Mouse (Mus musculus) heart, embryonic 15.5 days (tissue): ENCODE results near the gene Slc25a34. TPM values are rescaled to one million over a fixed set of nuclear protein-coding genes. Genes with fewer than 3 reads are reported as not detected.
A peak's percentile ranks its signal among the peaks of the same experiment; 100 is the strongest.

ENCODE experiments used
- ATAC-seq: fragments of 200-750 bp; cut with Nextera tagmentation; replicated peaks from 2 replicates; pipeline ENCODE4 v1.8.0; 2017; ENCODE audit warnings: low read depth, moderate TSS enrichment; ENCODE audit not compliant: insufficient number of reproducible peaks, insufficient read depth, low FRiP score
- H3K27ac ChIP-seq: fragments of 300-500 bp; sonication (generic); 2 replicates; pipeline ENCODE4 v1.5.1; 2015; ENCODE audit warnings: mild to moderate bottlenecking, inconsistent platforms
- H3K27me3 ChIP-seq: fragments of 300-500 bp; sonication (generic); 2 replicates; pipeline ENCODE4 v1.6.1; 2015; ENCODE audit warnings: inconsistent platforms
- H3K36me3 ChIP-seq: fragments of 300-500 bp; sonication (generic); 2 replicates; pipeline ENCODE4 v1.6.1; 2015; ENCODE audit warnings: mild to moderate bottlenecking, inconsistent platforms
- H3K4me1 ChIP-seq: fragments of 300-500 bp; sonication (generic); replicated peaks from 2 replicates; pipeline ENCODE4 v1.6.1; 2015; ENCODE audit warnings: inconsistent platforms
- H3K4me2 ChIP-seq: fragments of 300-500 bp; sonication (generic); 2 replicates; pipeline ENCODE4 v1.6.1; 2015; ENCODE audit warnings: inconsistent platforms, mild to moderate bottlenecking, moderate library complexity
- H3K4me3 ChIP-seq: fragments of 300-500 bp; sonication (generic); 2 replicates; pipeline ENCODE4 v1.5.1; 2015; ENCODE audit warnings: mild to moderate bottlenecking, inconsistent platforms
- H3K9ac ChIP-seq: fragments of 300-500 bp; sonication (generic); 2 replicates; pipeline ENCODE4 v1.6.1; 2015; ENCODE audit warnings: mild to moderate bottlenecking, inconsistent platforms
- H3K9me3 ChIP-seq: fragments of 300-500 bp; sonication (generic); replicated peaks from 2 replicates; pipeline ENCODE4 v1.6.1; 2016; ENCODE audit warnings: inconsistent platforms
- WGBS: fragments of 180-500 bp; shearing (Covaris S2); methylation state at CpG from one replicate; pipeline ENCODE4 v1.1.7; 2015; ENCODE audit warnings: mixed read lengths; 5-methylcytosine and 5-hydroxymethylcytosine counted together
- polyA plus RNA-seq: library from polyadenylated mRNA; unstranded; fragments of >200 nt; fragmentation: Nextera tagmentation; extraction: Ambion mirVana; gene quantifications from 2 replicates; pipeline ENCODE4 v1.2.1, GENCODE M21; 2015

Gene Slc25a34
- polyA plus RNA-seq, 1 experiment from 2014 or later: 0.76 TPM

DNA sequence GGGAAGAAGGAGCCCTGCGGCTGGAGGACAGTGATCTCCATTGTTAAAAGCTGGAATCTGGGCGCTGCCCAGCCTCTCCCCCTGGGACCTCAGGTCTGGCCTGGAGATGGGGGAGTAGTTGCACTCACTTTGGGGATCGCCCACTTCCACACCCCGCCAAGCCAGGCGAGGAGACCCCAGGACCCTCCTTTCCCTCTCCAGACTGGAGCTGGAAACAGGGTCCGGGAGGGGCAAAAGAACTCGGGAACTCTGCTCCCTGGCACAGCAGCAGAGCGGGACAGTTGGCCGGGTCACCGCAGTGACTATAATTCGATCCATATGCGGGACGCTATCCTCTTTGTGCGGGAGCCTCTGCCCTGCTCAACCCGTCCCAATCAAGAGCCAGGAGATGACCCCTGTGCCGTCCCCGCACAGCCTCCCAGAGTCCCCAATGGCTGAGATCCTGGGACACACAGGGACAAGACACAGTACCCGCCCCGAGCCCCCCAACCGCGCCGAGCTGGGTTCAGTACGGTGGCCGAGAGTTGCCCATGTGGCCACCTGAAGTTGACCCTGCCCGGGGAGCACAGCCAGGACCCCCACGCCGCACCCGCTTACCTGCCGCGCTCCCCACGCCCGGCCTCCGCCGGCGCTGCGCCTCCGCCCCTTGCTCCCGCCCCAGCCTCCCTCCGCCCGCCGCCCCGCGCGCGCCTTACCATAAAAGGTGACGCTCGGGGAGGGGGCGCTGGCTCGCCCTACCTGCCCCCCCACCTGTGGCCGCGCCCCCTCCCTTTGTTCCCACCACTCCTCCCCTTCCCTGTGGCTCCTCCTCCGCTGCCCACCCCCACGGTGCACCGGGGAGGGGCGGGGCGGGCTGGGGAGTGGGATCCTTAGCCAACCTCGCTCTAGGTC, 24.1 kb downstream of the Slc25a34 start:
- Histone ChIP-seq H3K27ac (peak overlapping the region; percentile 79), H3K4me1 (peaks cover 73% of the 10 kb centered on the region), H3K4me2 (peak overlapping the region; percentile 76), H3K4me3 (peak overlapping the region; percentile 69), H3K9ac (peak overlapping the region; percentile 72), H3K9me3 (no peaks in the 10 kb centered on the region), H3K27me3 (no peaks in the 10 kb centered on the region), H3K36me3 (peaks cover 9% of the 10 kb centered on the region)
- ATAC-seq: no peak
- 3% methylated on average over 52 of the region's 57 CpGs for WGBS

- peak overlapping the region; percentile 69 for H3K4me3 ChIP-seq
- no peak for ATAC-seq
- 2% methylated on average over 9 of the region's 9 CpGs for WGBS
- peak overlapping the region; percentile 79 for H3K27ac ChIP-seq
- peak overlapping the region; percentile 76 for H3K4me2 ChIP-seq
- peaks cover 15% of the 10 kb centered on the region for H3K36me3 ChIP-seq
- peaks cover 67% of the 10 kb centered on the region for H3K4me1 ChIP-seq
- no peaks in the 10 kb centered on the region for H3K9me3 ChIP-seq
- H3K27me3 ChIP-seq: no peaks in the 10 kb centered on the region
- H3K9ac ChIP-seq: peak overlapping the region; percentile 72
Measured at GRCm38 (mm10) chr4:141598894-141599250, 24.7 kb downstream of the Slc25a34 start.

DNA sequence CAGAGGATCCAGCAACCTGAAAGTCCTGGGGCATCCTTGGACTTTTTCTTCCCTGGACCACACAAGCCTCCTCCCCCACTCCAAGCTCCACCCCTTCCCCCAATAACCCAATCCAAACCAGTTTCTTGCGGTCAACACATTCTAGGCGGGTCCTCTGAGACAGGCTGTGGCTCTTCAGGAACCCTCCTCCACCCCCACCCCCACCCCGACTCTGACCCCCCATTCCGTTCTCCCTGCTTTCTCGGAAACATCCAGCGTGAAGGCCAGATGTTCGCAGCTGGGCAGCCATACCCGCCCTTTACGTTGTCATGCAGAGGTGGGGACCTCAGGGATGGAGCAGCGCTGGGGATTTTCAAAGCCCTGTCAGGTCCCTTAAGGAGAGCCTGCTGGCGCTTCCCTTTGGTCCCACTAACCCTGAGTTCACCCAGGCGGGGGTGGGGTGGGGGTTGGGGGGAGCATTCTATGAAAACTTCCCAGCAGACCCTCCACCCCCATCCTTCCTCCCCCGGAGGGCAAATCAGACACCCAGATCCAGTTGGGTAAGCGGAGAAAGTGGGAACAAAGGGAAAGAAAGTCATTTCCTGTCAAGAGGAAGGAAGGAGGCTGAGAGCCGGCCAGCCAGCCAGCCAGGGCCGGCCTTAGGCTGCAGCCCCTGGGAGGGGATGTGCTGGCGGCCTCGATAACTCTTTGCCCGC, 25.3 kb downstream of the Slc25a34 start:
- WGBS: 5% methylated on average over 19 of the region's 19 CpGs
- Histone ChIP-seq H3K9ac (peak overlapping the region; percentile 72), H3K4me1 (peaks cover 63% of the 10 kb centered on the region)

DNA sequence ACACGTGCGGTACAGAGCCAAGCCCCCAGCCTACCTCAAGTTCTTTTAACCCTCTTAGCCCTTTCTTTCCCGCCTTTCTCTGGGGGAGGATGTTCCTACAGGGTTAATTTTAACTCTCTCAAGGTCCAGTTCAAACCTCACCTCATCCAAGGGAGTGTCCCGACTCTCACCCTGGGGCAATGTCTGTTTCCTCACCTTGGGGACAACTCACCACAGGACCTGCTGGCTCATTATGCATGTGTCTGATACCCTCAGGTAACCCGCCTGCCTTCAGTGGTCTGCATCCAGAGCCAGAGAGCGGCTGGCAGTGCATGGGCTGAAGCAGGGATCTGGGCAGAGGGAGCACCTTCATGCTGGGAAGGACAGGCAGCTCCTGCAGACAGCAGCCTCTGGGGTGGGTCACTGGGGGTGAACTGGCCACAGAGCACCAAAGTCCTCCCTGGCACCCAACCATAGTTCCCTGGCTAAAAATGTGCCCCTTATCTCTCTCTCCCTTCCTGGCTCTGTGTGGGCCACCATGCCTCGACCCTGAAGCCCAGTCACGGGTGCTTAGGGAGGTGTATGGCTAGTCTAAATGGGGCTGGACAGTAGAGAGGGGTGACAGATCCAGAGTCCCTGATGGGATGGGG, 26.8 kb downstream of the Slc25a34 start:
- Histone ChIP-seq H3K4me1 (peaks cover 49% of the 10 kb centered on the region), H3K9me3 (no peaks in the 10 kb centered on the region), H3K36me3 (peaks cover 32% of the 10 kb centered on the region), H3K27me3 (no peaks in the 10 kb centered on the region), H3K4me2 (no peak overlapping the region), H3K4me3 (no peak overlapping the region), H3K27ac (no peak overlapping the region), H3K9ac (0 out of 2 replicates have a peak overlapping the region, but pooled peaks have one; percentile 4)
- ATAC-seq: no peak
- 72% methylated on average over 8 of the region's 8 CpGs for WGBS

More for the DNA sequence above, 25.3 kb downstream of the Slc25a34 start:
- ATAC-seq: peak; percentile 40
- H3K27ac ChIP-seq: peak overlapping the region; percentile 79
- H3K4me2 ChIP-seq: peak overlapping the region; percentile 76
- peaks cover 19% of the 10 kb centered on the region for H3K36me3 ChIP-seq
- no peaks in the 10 kb centered on the region for H3K27me3 ChIP-seq
- peak overlapping the region; percentile 69 for H3K4me3 ChIP-seq
- no peaks in the 10 kb centered on the region for H3K9me3 ChIP-seq

DNA sequence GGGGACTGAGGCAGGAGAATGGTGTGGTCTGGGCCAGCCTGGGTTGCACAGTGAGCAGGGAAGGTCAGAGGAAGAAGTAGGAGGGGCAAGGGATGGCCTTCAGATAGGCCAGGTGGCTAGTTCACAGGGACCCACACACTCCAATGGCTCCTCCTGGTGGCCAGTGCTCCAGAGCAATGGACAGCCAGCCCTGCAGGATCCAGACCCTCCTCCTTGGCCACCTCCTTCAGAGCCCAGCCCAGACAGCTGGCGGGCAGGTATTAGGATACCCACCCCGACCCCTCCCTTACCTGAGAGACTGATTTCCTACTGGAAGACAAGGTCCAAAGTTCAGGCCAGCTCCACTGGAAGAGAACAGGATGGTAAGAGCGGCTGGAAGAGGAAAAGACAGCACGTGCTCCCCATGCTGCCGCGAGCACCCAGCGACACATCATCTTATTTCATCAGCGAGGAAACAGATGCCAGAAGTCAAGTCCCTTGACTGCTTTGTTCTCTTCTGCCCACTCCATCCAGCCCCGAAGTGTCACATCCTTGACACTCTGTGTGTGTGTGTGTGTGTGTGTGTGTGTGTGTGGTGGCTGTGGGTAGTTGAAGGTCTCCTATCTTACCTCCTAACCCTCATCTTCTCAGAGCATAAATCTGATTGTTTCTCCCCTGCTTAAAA, 27.9 kb downstream of the Slc25a34 start:
- Histone ChIP-seq H3K27me3 (no peaks in the 10 kb centered on the region), H3K36me3 (peaks cover 37% of the 10 kb centered on the region), H3K9me3 (no peaks in the 10 kb centered on the region), H3K9ac (no peak overlapping the region), H3K4me1 (peaks cover 38% of the 10 kb centered on the region), H3K4me3 (no peak overlapping the region), H3K27ac (no peak overlapping the region), H3K4me2 (no peak overlapping the region)
- WGBS: 78% methylated on average over 9 of the region's 9 CpGs
- no peak for ATAC-seq

- peaks cover 32% of the 10 kb centered on the region for H3K4me1 ChIP-seq
- H3K36me3 ChIP-seq: peaks cover 41% of the 10 kb centered on the region
- ATAC-seq: no peak
- no peak overlapping the region for H3K27ac ChIP-seq
- no peaks in the 10 kb centered on the region for H3K9me3 ChIP-seq
- no peak overlapping the region for H3K4me3 ChIP-seq
- no peak overlapping the region for H3K9ac ChIP-seq
- H3K27me3 ChIP-seq: no peaks in the 10 kb centered on the region
- no peak overlapping the region for H3K4me2 ChIP-seq
- 92% methylated on average over 11 of the region's 11 CpGs for WGBS
Measured at GRCm38 (mm10) chr4:141595138-141595537, 28.5 kb downstream of the Slc25a34 start.

GRCm38 (mm10) chr4:141591547-141591946, 32.1 kb downstream of the Slc25a34 start:
- WGBS: 18% methylated on average over 3 of the region's 3 CpGs
- Histone ChIP-seq H3K36me3 (peaks cover 57% of the 10 kb centered on the region), H3K9ac (no peak overlapping the region), H3K27ac (no peak overlapping the region), H3K4me2 (no peak overlapping the region), H3K4me1 (0 out of 2 replicates have a peak, but pooled peaks cover under 1% of the 10 kb centered on the region), H3K4me3 (no peak overlapping the region), H3K27me3 (no peaks in the 10 kb centered on the region), H3K9me3 (no peaks in the 10 kb centered on the region)
- ATAC-seq: no peak

DNA sequence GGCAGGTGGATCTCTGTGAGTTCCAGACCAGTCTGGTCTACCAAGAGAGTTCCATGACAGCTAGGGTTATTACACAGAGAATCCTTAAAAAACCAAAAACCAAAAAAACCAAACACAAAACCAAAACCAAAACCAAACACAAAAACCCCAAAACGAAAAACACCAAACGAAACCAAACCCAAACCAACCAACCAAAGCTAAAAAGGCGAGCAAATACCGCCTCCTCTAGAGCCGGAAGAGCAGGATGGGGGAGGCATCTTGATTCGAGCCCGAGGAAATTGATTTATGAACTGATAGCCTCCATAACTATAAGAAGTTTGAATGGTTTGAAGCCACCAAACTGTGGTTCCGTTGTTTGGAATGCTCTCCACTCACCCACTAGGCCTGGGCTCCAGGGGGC, 39.7 kb downstream of the Slc25a34 start:
- H3K36me3 ChIP-seq: peaks cover 56% of the 10 kb centered on the region
- no peaks in the 10 kb centered on the region for H3K4me1 ChIP-seq
- H3K4me3 ChIP-seq: no peak overlapping the region
- no peaks in the 10 kb centered on the region for H3K27me3 ChIP-seq
- no peak for ATAC-seq
- H3K27ac ChIP-seq: no peak overlapping the region
- H3K9me3 ChIP-seq: no peaks in the 10 kb centered on the region
- no peak overlapping the region for H3K4me2 ChIP-seq
- no peak overlapping the region for H3K9ac ChIP-seq
- 88% methylated on average over 8 of the region's 8 CpGs for WGBS

DNA sequence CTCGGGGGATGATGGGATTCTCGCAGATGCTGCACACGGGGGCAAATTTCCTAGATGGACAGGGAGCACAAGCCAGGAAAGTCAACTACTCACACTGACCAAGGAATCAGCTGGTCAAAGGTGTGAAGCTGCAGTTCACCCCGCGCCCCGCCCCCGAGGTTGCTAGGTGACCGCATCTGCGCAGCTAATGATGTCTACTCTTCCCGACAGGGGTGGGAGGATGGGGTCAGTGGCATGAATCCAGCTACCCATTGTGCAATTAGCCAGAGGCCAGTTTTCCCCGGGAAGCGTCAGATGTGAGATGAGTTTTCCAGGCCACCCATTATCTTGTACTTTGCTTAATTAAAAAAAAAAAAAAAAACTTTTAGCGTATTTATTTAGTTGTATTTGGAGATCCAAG, 42.6 kb downstream of the Slc25a34 start:
- Histone ChIP-seq H3K9me3 (no peaks in the 10 kb centered on the region), H3K27me3 (no peaks in the 10 kb centered on the region), H3K4me3 (no peak overlapping the region), H3K36me3 (peaks cover 62% of the 10 kb centered on the region), H3K4me1 (no peaks in the 10 kb centered on the region), H3K9ac (no peak overlapping the region), H3K27ac (no peak overlapping the region), H3K4me2 (no peak overlapping the region)
- 91% methylated on average over 13 of the region's 13 CpGs for WGBS
- ATAC-seq: no peak

- ATAC-seq: no peak
- Histone ChIP-seq H3K4me1 (peaks cover 5% of the 10 kb centered on the region), H3K4me3 (no peak overlapping the region), H3K27ac (peak overlapping the region; percentile 15; the same call in 1 of the 2 replicates), H3K9me3 (no peaks in the 10 kb centered on the region), H3K9ac (no peak overlapping the region), H3K4me2 (no peak overlapping the region), H3K36me3 (peaks cover 48% of the 10 kb centered on the region), H3K27me3 (no peaks in the 10 kb centered on the region)
- WGBS: 27% methylated on average over 3 of the region's 3 CpGs
Measured at GRCm38 (mm10) chr4:141578833-141579232, 44.8 kb downstream of the Slc25a34 start.

DNA sequence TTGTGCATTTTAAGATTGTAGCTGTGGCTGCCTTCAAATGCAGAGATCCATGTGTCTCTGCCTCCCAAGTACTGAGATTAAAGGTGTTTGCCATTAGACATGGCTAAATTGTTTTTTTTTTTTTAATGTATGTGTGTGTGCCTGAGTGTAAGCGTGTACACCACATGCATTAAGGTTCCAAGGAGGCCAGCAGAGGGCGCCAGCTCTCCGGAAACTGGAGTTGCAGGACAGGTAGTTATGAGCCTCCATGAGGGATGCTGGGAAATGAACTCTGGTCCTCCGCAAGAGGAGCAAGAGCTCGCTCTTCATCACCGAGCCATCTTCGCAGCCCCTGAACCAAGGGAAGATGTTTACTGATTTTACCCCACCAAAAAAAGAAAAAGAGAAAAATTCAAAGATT, 46.7 kb downstream of the Slc25a34 start:
- H3K36me3 ChIP-seq: peaks cover 32% of the 10 kb centered on the region
- no peak for ATAC-seq

More for the DNA sequence above, 46.7 kb downstream of the Slc25a34 start:
- Histone ChIP-seq H3K27me3 (0 out of 2 replicates have a peak, but pooled peaks cover 3% of the 10 kb centered on the region), H3K27ac (no peak overlapping the region), H3K4me2 (no peak overlapping the region), H3K4me1 (peaks cover 15% of the 10 kb centered on the region), H3K9me3 (no peaks in the 10 kb centered on the region), H3K9ac (no peak overlapping the region), H3K4me3 (no peak overlapping the region)
- WGBS: 91% methylated on average over 7 of the region's 7 CpGs
